Mouse (Mus musculus) kidney, postnatal 14 days (tissue): ENCODE measurements around the gene Anapc15-ps.
A peak's percentile ranks its signal among the peaks of the same experiment; 100 is the strongest.

Source experiments
- DNase-seq: peaks from one replicate; pipeline ENCODE4 v3.0.0; 2022; ENCODE audit warnings: mixed read lengths

Anapc15-ps gene

GRCm38 (mm10) chr10:95689058-95689457, 15.8 kb upstream of the Anapc15-ps start:
- DNase-seq = no peak

DNA sequence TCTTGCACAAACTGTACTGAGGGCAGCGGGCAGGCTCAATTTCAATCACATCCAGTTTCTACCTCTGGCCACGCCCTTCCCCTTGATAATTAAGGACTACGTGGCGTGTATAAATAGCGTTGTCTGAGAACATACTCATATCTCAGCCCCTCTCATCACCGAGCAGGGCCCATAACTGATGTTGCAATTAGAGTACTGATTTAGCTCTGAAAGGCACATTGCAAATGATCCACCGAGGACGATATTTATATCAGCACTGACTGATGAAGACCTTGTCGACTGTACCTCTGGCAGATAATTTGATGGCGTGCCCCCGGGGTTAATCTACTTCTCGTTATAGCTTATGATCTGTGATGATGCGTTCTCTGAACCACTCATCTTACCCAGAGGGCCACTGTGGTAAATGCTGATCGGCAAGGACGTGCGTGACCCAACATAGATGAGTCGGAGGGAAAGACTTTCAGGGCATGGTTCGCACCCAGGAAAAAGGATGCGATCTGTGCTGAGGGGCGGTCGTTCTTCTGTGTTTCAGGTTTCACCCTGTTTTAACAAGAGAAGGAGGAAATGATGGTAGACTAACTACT, 14.4 kb upstream of the Anapc15-ps start:
- DNase-seq = no peak

DNA sequence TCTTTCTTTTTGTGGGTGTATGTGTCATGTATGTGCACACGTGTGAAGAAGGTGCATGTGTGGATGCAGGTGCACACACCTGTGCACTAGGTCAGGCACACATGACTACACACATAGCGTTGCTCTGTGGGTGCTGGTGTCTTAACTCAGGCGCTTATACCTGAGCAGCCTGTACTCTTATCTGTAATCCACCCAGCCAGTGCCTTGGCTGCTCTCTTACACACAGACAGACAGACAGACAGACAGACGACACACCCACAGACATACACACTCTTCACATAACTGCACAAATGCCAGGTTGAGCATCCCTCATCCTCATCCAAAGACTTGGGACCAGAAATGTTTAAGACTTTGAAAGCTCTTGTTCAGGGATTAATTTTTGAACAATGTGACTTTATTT, 12.8 kb upstream of the Anapc15-ps start:
- no peak for DNase-seq

DNA sequence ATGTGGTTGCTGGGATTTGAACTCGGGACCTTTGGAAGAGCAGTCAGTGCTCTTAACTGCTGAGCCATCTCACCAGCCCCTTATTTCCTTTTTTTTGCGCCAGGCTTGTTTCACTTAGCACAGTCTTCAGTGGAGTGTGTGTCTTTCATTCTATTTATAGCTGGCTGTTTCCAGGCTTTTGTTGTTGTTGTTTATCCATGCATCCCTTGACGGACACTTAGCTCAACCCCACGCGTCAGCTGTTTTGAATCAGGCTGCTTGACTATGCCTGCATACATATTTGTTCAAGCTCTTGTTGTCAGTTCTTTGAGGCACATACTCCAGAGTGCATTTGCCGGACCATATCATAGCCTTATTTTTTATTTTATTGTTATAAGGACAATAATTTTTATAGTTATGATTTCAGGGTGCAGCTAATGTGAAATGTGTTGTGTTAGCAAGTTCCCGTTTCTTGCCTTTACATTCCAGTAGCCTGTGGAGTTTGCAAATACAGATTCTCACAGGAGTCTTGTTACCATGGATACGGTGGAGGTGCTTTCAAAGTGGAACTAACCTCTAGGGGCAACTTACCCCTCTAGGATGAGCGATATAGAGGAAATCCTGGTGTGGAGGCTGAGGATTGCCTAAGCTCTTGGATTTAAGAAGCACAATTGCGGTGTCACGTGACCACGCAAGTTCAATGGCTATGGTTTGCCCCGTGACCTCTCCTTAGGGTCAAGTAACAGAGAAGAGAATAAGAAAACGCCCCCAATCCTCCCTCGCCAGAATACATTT, 11.7 kb upstream of the Anapc15-ps start:
- DNase-seq = no peak

GRCm38 (mm10) chr10:95684250-95684649, 11.0 kb upstream of the Anapc15-ps start:
- DNase-seq = no peak

- no peak for DNase-seq
Measured at GRCm38 (mm10) chr10:95683735-95684134, 10.5 kb upstream of the Anapc15-ps start.

DNA sequence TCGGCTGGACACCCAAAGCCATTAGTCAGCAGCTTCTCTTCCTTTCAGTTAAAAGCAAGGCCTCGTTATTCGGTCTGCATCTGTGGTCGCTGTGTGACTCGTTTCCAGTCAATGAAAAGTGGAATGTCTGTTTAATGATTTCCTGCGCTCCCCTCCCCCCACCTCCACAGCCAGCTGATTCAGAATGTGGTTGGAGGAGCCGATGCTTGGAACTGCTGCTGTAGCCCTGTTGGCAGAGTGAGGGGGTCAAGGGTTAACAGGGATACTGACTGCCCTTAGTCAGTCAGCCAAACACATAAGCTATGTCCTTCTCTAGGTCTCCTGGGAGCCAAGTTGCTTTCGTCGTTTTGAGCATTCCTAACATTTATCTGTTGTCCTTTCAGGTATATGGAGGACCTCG, 9.7 kb upstream of the Anapc15-ps start:
- peak; percentile 83 for DNase-seq

DNA sequence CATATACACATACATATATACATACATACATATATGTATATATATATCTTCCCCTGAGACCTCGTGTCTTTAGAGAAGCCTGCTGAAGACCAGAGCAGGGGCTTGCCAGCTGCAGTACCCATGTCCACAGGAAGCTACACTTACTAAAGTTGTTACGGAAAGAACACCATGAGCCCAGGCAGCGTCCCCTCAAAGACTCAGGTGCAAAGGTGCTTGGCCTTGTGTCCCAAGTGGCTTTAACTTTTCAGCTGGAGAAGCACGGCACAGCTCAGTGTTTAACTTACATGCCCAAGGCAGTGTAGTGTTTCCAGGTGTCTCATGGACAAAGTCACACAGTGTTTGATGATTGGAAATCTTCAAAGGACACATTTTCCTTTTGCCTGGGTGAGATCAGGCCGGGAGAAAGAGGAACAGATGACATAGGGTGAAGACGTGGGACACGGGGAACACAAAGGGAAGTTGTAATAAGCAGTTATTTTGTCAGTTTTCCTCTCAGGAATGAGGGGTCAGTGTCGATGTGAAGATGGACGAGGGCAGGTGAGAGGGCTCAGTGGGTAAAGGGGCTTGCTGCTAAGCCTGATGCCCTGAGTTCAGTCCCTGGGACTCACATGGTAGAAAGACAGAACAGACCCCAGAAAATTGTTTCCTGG, 9.0 kb upstream of the Anapc15-ps start:
- no peak for DNase-seq

GRCm38 (mm10) chr10:95681481-95681880, 8.2 kb upstream of the Anapc15-ps start:
- DNase-seq = no peak

DNA sequence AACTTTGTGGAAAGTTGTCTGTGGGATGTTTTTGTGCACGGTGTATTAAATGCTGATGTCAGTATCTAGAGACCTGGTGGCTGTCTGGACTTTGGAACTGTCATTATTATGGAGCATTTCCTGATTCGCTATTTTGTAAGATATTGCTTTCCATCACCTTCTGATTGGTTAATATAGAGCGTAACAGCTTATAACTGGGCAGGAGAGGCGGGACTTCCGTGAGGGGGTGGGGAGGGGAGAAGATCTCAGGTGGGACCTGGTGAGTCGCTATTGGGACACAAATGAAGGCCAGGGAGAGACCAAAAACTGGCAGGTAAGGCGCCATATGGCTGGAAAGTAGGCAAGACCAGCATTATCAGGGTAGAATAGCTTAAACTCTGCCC, 7.8 kb upstream of the Anapc15-ps start:
- no peak for DNase-seq

DNA sequence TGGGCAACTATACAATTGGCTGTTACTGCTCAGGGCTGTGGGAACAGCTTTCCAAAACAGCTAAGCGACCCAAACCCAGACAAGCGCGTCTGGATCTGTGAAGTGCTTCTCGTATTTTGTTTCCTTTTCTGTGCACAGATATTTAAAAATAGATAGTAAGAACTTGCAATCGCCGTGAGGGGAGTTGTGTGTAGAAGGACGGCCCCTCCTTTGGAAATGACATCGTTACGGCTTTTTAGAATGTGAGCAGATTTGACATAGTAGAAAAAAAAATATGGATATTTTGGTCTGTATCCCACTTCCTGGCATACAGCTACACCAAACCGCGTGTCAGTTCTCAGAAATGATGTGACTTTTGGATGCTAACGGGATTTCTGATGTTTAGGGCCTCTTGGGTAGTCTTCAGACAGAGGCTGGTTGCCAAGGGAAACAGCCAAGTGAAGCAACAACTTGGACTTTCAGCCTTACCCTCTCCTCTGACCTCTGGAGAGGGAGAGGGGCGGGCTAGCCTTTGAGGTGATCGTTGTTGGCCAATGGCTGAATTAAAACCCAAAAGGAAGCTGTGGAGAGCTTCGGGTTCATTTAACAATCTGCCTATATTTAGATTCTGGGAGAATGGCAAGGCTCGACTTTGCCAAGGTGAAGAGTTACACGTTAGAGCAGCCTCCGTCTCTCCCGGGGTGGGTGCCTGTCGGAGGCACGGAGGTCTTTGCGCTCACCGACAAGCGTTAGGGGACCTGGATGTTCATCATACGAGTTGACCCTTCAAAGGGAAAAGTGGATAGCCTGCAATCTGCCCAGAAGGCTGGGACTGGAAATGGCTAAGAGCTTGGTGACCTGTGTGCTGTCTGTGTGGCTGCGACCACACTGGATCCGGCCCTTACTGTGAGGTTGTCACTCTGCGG, 7.2 kb upstream of the Anapc15-ps start:
- DNase-seq = peak; percentile 61

DNA sequence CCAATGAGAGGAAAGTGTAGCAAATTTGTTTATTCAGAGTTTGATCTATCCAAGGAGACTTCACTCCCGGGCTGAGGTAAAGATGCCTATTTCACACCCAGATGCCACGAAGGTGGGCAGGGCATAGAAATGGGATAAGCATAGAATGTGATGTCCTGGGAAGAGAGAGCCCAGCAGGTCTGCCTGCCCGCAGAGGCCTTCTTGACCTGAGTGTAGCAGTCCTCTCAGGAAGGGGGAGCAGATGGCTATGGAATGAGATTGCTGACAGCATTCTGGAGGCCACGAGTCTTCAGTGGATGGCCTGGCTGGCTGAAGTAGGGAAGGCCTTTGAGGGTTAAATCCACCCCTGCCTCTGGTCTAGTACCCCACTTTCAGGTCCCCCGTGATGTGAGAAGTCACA, 5.9 kb upstream of the Anapc15-ps start:
- DNase-seq = no peak

GRCm38 (mm10) chr10:95678661-95679060, 5.4 kb upstream of the Anapc15-ps start:
- DNase-seq = no peak

DNA sequence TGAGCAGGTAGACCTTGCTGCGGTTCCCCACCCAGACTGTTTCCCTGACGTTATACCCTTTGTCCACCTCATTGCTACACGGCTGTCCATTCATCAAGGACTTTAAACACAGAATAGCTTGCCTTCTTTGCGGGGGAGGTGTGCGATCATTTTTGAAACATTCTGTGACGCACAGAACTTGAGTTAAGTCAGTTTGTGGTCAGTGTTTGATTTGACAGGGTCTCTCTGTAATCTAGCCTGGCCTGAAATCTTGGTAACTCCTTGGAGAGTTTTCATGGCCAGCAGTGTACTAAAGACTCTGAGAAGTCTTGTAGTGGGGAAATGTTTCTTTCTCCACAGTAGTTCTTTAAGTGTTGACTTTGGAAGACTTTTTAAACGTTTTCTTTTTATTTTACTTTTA, 5.0 kb upstream of the Anapc15-ps start:
- no peak for DNase-seq

DNA sequence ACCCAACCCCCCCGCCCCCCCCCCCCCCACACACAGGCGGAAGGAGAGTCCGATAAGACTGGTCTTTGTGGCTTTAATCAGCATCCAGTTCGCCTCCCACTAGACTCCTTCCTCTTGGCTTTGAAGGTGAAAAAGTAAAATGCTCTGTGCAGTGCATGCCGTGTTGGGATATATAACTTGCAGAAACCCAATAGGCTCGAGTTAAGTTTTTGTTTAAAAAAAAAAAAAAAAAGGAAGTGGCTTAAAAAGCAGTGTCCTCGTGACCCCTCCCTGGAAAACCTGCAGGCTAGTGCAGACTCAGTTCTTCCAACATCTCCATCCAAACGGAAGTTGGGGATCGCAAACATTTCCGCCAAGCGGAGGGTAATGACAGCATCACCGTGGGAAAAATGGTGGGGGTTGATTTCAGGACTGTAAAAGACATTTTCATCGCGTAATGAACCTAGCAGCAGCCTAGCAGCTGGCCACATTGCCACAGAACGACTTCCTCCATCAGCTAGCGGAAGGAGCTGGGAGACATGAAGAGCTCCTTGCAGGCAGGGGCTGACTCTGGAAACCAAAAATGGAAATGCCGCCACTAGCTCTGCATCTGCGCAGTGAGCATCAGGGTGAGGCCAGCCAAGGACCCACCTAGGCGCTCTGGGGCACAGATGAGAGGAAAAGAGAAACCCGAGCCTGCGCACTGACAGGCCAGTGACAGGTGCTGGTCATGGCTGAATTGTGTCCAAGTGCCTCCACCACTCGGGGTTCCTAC, 4.3 kb upstream of the Anapc15-ps start:
- DNase-seq = peak; percentile 68

GRCm38 (mm10) chr10:95676991-95677355, 3.7 kb upstream of the Anapc15-ps start:
- DNase-seq = no peak

- DNase-seq = no peak
Measured at GRCm38 (mm10) chr10:95676387-95676786, 3.1 kb upstream of the Anapc15-ps start.

DNA sequence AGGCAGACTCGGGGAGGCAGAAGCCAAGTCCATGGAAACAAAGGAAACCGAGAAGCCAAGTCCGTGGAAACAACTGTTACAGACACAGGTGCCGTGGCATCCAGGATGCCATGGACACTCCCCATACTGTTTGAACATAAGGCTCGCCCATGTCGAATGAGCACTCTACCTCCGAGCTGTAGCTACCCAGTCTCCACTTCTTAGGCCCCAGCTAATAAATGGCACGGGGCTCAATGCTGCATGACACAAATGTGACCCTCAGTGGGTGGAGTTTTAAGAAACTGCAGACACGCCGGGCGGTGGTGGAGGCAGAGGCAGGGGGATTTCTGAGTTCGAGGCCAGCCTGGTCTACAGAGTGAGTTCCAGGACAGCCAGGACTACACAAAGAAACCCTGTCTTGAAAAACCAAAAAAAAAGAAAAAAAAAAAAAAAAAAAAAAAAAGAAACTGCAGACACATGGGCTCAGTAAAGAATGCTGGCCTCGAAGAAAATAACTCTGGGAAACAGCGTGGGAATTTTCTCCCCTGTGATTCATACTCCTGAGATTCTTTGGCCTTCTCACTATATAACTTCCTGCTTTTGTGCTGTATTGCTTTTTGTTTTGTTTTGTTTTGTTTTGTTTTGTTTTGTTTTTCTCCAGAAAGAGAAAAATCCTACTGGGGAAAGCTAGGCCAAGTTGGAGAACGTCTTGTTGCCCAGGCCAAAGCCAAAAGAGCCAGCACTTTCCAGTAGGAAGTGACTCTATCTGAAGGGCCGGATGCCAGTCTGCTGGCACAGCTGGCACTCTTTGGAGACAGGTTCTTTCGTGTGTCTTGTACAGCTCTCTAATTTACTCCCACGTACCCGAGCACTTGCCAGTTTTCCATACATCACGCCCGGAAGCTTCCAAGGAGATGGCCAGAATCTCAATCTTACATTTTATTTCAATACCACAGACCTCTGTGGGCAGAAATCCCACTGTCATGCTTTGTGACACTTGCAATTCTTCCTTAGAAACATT, 2.2 kb downstream of the Anapc15-ps start:
- no peak for DNase-seq

DNA sequence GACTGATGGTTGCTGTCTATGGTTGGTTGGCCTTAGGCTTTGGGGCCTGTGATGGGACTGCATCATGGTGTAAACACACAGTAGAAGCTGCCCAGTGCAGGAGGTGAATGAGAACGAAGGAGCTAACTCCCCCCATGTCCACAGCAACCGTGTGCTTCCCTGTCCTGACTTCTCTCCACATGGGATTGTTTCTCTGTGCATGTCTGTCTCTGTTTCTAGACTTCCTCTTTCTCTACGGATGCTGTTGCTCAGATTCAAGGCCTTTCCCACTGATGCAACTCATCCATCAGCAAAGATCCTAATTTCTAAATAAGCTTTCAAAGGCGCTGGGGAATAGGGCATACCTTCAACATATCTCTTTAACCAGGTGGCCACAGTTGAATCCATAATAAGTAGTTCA, 3.4 kb downstream of the Anapc15-ps start:
- DNase-seq = no peak

DNA sequence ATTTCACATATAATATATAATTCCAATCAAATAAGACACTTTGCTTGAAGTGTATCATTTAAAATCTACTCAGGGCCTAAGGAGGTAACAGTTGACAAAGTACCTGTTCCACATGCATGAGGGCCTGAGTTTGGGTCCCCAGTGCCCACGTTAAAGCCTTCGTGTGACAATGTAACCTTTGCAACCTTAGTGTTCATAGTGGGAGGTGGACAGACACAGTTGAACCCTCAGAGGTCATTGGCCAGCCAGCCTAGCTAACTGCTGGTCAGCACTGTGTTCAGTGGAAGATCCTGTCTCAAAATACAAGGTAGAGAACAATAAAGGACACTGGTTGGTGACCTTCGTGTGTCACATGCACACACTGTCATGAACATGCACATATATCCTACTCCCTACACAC, 4.2 kb downstream of the Anapc15-ps start:
- DNase-seq = no peak

GRCm38 (mm10) chr10:95667371-95668030, 5.8 kb downstream of the Anapc15-ps start:
- peak; percentile 25 for DNase-seq
